Mouse (Mus musculus) limb, embryonic 15.5 days (tissue): ENCODE data around the gene Dusp15. TPM values are rescaled to one million over a fixed set of nuclear protein-coding genes. Genes with fewer than 3 reads are reported as not detected.
A peak's percentile ranks its signal among the peaks of the same experiment; 100 is the strongest.

Experiments used
- ATAC-seq: fragments of 200-750 bp; cut with Nextera tagmentation; 2 replicates; pipeline ENCODE4 v1.8.0; 2017; ENCODE audit warnings: low read depth, moderate TSS enrichment; ENCODE audit not compliant: insufficient number of reproducible peaks, low FRiP score, low TSS enrichment
- H3K27ac ChIP-seq: fragments of 300-500 bp; sonication (generic); 2 replicates; pipeline ENCODE4 v1.5.1; 2015; ENCODE audit warnings: moderate library complexity, mild to moderate bottlenecking, inconsistent platforms
- H3K27me3 ChIP-seq: fragments of 300-500 bp; sonication (generic); 2 replicates; pipeline ENCODE4 v1.6.1; 2015; ENCODE audit warnings: inconsistent platforms
- H3K36me3 ChIP-seq: fragments of 300-500 bp; sonication (generic); 2 replicates; pipeline ENCODE4 v1.6.1; 2015; ENCODE audit warnings: inconsistent platforms
- H3K4me1 ChIP-seq: fragments of 300-500 bp; sonication (generic); 2 replicates; pipeline ENCODE4 v1.6.1; 2015; ENCODE audit warnings: inconsistent platforms
- H3K4me2 ChIP-seq: fragments of 300-500 bp; sonication (generic); 2 replicates; pipeline ENCODE4 v1.6.1; 2015; ENCODE audit warnings: mild to moderate bottlenecking, inconsistent platforms
- H3K4me3 ChIP-seq: fragments of 300-500 bp; sonication (generic); 2 replicates; pipeline ENCODE4 v1.5.1; 2015; ENCODE audit warnings: mild to moderate bottlenecking, inconsistent platforms
- H3K9ac ChIP-seq: fragments of 300-500 bp; sonication (generic); 2 replicates; pipeline ENCODE4 v1.6.1; 2015; ENCODE audit warnings: inconsistent platforms
- H3K9me3 ChIP-seq: fragments of 300-500 bp; sonication (generic); 2 replicates; pipeline ENCODE4 v1.6.1; 2016; ENCODE audit warnings: inconsistent platforms
- WGBS: fragments of 180-500 bp; shearing (Covaris S2); methylation state at CpG from one replicate; pipeline ENCODE4 v1.1.7; 2015; 5-methylcytosine and 5-hydroxymethylcytosine counted together
- polyA plus RNA-seq: library from polyadenylated mRNA; unstranded; fragments of >200 nt; fragmentation: Nextera tagmentation; extraction: Ambion mirVana; gene quantifications from 2 replicates; pipeline ENCODE4 v1.2.1, GENCODE M21; 2015

The Dusp15 gene
- polyA plus RNA-seq, 1 experiment from 2014 or later = 0.38 TPM

DNA sequence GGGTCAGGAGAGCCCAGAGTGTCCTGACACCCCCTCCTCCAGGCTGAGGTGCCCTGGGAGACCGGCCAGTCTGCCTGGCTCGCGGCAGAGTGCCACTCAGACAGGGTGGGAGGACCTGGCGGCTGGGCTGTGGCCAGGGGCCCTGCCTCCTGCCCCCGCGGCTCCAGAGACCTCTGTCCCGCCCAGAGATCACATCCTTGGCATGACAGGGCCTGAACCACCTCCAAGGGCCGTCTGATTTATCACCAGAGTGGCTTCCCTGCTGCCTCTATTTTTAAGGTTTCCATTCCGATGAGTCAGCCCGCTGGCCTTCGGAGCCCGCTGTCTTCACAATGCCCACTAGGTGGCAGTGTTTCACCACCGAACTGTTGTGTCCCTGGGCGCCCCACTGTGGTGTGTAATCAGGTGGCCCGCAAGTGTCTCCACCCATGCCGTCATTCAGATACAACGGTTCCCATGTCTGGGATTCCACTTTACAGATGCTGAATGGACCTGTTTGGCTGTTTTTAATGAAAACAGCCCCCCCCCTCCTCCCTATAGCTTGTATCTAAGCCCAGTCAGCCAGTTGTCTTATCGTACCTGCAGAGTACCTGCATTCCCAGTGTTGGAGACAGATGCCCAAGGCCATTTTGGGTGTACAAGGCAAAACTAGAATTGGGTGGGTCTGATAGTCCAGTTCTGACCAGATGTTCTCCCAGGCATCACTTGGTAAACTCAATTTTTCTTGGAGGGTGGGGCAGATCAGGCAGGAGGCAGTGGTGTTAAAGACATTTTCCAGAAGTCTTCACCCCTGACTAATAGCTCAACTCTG, 37.0 kb downstream of the Dusp15 start:
- no peak for ATAC-seq
- Histone ChIP-seq H3K27ac (no peak overlapping the region), H3K4me1 (peaks cover 13% of the 10 kb centered on the region), H3K9me3 (no peaks in the 10 kb centered on the region), H3K9ac (no peak overlapping the region), H3K4me3 (peak overlapping the region; percentile 17; the same call in 1 of the 2 replicates), H3K4me2 (peak overlapping the region; percentile 37), H3K36me3 (no peaks in the 10 kb centered on the region), H3K27me3 (peaks cover 45% of the 10 kb centered on the region)
- WGBS = 3% methylated on average over 18 of the region's 18 CpGs

DNA sequence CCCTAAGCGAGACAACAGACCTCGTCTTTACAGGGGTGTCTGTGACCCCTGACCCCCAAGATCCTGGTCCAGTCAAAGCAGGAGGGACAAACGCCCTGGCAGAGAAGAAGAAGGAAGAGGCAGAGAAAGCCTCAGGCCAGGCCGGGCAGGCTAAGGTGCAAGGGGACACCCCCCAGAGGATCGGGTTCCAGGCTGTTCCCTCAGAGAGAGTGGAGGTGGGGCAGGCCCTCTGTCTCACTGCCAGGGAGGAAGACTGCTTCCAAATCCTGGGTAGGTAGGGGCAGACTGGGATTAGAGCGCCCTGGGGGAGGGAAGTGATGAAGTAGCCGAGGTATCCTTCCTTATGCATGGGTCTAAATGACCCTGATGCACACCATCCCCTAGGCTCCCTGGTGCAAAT, 38.0 kb downstream of the Dusp15 start:
- no peak overlapping the region for H3K9ac ChIP-seq
- H3K9me3 ChIP-seq = no peaks in the 10 kb centered on the region
- peaks cover 13% of the 10 kb centered on the region for H3K4me1 ChIP-seq
- WGBS = 31% methylated on average over 7 of the region's 7 CpGs
- no peaks in the 10 kb centered on the region for H3K36me3 ChIP-seq
- no peak overlapping the region for H3K27ac ChIP-seq
- H3K4me3 ChIP-seq = no peak overlapping the region
- H3K27me3 ChIP-seq = peaks cover 45% of the 10 kb centered on the region
- ATAC-seq = no peak
- no peak overlapping the region for H3K4me2 ChIP-seq

DNA sequence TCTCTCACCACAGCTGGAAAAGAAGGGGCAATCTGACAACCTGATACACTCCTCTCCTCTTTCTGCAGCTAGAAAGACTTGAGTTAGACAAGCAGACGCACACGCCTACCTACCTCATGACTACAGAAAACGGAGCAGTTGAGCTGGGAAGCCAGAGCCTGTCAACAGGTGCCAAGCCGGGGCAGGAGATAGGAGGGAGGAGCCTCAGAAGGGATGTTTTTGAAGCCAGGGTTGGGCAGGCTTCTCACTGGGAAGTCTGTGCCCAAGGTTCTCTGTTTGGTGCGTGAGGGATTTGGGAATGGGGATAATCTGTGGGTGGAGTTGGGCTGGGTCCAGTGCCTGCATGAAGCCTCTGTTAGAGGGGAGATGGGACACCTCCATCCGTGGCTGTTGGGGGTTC, 40.1 kb downstream of the Dusp15 start:
- Histone ChIP-seq H3K9ac (no peak overlapping the region), H3K27me3 (peaks cover 39% of the 10 kb centered on the region), H3K4me1 (peaks cover 26% of the 10 kb centered on the region), H3K9me3 (no peaks in the 10 kb centered on the region), H3K4me3 (no peak overlapping the region), H3K27ac (no peak overlapping the region), H3K36me3 (no peaks in the 10 kb centered on the region), H3K4me2 (no peak overlapping the region)
- no peak for ATAC-seq
- WGBS = 29% methylated on average over 6 of the region's 6 CpGs

DNA sequence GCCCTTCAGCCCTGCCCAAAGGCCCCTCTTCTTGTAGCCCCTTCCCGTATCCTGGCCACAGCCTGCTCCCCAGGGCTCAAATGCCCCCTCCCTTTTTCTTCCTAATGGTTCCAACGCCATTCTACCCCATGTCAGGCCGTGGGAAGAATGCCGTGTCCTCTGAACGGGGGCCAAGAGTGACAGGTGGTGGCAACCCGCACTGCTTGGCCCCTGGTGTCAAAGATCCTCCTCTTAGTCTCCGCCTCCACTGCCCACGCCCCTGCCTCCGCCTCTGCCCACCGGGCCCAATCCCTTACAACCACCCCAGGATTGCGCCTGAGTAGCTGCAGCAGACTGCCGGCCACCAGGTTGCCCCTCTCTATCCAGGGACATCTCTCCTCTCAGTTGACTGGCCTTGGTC, 40.5 kb downstream of the Dusp15 start, which contains the start of gene Mylk2:
Gene Mylk2 (plus strand): TSS at position 322 of the 400 bp plus-strand sequence.
- Histone ChIP-seq H3K9ac (no peak within 1 kb of the TSS), H3K27me3 (peaks cover 39% of the 10 kb centered on the region), H3K4me1 (peaks cover 30% of the 10 kb centered on the region), H3K9me3 (no peaks in the 10 kb centered on the region), H3K4me2 (no peak within 1 kb of the TSS), H3K36me3 (no peaks in the 10 kb centered on the region), H3K27ac (no peak within 1 kb of the TSS), H3K4me3 (no peak within 1 kb of the TSS)
- ATAC-seq = peak; percentile 12; the same call in 1 of the 2 replicates
- WGBS = 14% methylated on average over 12 of the region's 12 CpGs

GRCm38 (mm10) chr2:152909848-152910247, 41.6 kb downstream of the Dusp15 start:
- WGBS = 77% methylated on average over 6 of the region's 6 CpGs
- no peak overlapping the region for H3K4me2 ChIP-seq
- H3K4me1 ChIP-seq = peaks cover 33% of the 10 kb centered on the region
- H3K4me3 ChIP-seq = no peak overlapping the region
- H3K36me3 ChIP-seq = no peaks in the 10 kb centered on the region
- no peak for ATAC-seq
- H3K9ac ChIP-seq = no peak overlapping the region
- H3K27me3 ChIP-seq = peaks cover 39% of the 10 kb centered on the region
- H3K9me3 ChIP-seq = no peaks in the 10 kb centered on the region
- H3K27ac ChIP-seq = no peak overlapping the region

GRCm38 (mm10) chr2:152907114-152907943, 44.2 kb downstream of the Dusp15 start:
- ATAC-seq = no peak
- H3K36me3 ChIP-seq = no peaks in the 10 kb centered on the region
- 40% methylated on average over 14 of the region's 14 CpGs for WGBS
- no peak overlapping the region for H3K4me2 ChIP-seq
- H3K27ac ChIP-seq = no peak overlapping the region
- no peak overlapping the region for H3K9ac ChIP-seq
- H3K4me1 ChIP-seq = peaks cover 25% of the 10 kb centered on the region
- H3K4me3 ChIP-seq = no peak overlapping the region
- H3K27me3 ChIP-seq = peaks cover 23% of the 10 kb centered on the region
- no peaks in the 10 kb centered on the region for H3K9me3 ChIP-seq

DNA sequence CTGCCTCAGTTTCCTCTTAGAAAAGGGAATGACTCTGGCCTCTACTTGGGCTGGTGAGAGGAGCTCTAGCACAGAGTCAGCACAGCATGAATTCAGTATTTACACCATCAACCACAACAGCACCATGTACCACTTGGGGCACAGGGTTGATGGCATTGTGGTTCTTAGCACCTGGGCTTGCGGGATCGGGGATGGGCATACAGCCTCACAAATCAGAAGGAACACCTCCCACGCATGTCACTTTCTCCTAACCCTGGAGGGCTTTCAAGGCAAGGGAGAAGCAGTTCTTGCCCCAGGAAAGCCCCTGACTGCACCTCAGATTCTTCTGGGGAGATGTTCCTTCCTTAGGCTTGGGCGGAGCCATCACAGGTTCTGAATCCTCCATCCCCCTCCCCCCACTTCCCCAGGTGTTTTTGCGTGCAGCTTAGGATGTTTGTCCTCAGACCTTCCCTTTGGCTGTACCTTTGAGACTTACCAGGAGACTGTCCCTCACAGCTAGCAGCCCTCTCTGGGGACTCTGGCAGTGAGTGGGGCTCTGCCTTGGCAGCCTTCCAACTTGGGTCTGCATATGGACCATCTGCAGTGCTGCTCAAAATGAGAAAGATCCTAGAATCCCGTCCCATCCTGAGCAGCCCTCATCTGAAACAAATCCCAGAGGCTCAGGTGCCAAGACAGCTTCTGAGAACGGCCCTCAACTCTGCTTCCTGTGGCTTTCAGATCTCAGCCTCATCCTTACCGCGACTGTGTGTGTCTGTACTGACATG, 45.0 kb downstream of the Dusp15 start:
- H3K4me2 ChIP-seq = no peak overlapping the region
- H3K9me3 ChIP-seq = no peaks in the 10 kb centered on the region
- WGBS = 50% methylated on average over 9 of the region's 9 CpGs
- peaks cover 14% of the 10 kb centered on the region for H3K27me3 ChIP-seq
- no peak overlapping the region; the same call in 1 of the 2 replicates for H3K27ac ChIP-seq
- ATAC-seq = no peak
- no peaks in the 10 kb centered on the region for H3K36me3 ChIP-seq
- H3K4me1 ChIP-seq = peaks cover 25% of the 10 kb centered on the region
- H3K4me3 ChIP-seq = no peak overlapping the region
- H3K9ac ChIP-seq = no peak overlapping the region

- Histone ChIP-seq H3K27me3 (peaks cover 2% of the 10 kb centered on the region), H3K9me3 (no peaks in the 10 kb centered on the region), H3K36me3 (no peaks in the 10 kb centered on the region), H3K4me1 (peaks cover 25% of the 10 kb centered on the region), H3K27ac (no peak overlapping the region), H3K4me3 (no peak overlapping the region), H3K4me2 (no peak overlapping the region), H3K9ac (no peak overlapping the region)
- WGBS = 33% methylated on average over 11 of the region's 11 CpGs
- ATAC-seq = peak; percentile 50; the same call in 1 of the 2 replicates
Observed at GRCm38 (mm10) chr2:152905036-152905829, 46.3 kb downstream of the Dusp15 start.

DNA sequence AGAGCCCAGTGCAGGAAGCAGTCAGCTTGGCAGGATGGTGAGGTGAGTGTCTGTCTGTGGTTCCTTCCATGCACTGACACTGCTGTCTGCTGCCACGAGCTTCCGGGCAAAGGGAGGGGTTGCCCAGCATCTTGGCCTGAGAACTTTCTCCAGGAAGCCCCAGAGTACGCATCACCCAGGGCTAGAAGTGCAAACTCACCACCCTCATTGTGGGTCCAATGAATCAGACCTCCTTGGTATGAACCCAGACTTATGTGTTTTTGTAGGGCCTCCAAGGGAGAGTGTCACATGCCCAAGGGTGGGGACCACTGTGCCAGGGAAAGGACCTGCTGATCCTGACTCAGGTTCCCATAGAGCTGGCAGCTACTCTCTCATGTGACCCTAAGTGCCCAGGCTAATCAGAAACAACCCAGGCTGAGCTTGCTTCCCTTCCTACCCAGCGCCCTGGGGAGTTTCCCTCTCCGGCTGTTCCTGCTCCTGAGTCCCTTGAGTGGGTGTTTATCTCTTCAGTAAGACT, 47.3 kb downstream of the Dusp15 start:
- H3K4me1 ChIP-seq = peaks cover 25% of the 10 kb centered on the region
- H3K4me3 ChIP-seq = no peak overlapping the region
- no peaks in the 10 kb centered on the region for H3K36me3 ChIP-seq
- H3K27ac ChIP-seq = no peak overlapping the region
- H3K27me3 ChIP-seq = no peaks in the 10 kb centered on the region
- 68% methylated on average over 5 of the region's 5 CpGs for WGBS
- no peak overlapping the region for H3K9ac ChIP-seq
- ATAC-seq = no peak
- no peak overlapping the region for H3K4me2 ChIP-seq
- H3K9me3 ChIP-seq = no peaks in the 10 kb centered on the region

GRCm38 (mm10) chr2:152903586-152903985, 47.9 kb downstream of the Dusp15 start:
- Histone ChIP-seq H3K4me2 (no peak overlapping the region), H3K36me3 (no peaks in the 10 kb centered on the region), H3K27ac (no peak overlapping the region), H3K4me1 (peaks cover 25% of the 10 kb centered on the region), H3K9me3 (no peaks in the 10 kb centered on the region), H3K27me3 (no peaks in the 10 kb centered on the region), H3K4me3 (no peak overlapping the region), H3K9ac (no peak overlapping the region)
- WGBS = 73% methylated on average over 4 of the region's 4 CpGs
- no peak for ATAC-seq

DNA sequence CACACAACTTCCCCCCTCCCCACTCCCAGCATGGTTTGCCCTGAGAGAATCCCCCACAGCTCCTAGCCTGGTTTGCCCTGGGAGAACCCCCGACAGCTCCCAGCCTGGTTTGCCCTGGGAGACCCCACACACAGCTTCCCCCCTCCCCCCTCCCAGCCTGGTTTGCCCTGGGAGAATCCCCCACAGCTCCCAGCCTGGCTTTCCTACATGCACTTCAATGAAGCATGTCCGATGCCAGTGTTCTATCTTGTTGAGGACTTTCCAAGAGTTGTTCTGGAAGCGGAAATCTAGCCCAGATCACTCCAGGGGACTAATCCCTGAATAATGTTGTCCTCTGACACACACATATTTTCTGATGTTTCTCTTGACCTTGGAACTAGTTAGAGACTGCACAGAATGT, 48.8 kb downstream of the Dusp15 start:
- Histone ChIP-seq H3K27ac (no peak overlapping the region), H3K4me1 (peaks cover 23% of the 10 kb centered on the region), H3K9ac (no peak overlapping the region), H3K36me3 (no peaks in the 10 kb centered on the region), H3K4me3 (no peak overlapping the region), H3K4me2 (no peak overlapping the region), H3K9me3 (no peaks in the 10 kb centered on the region), H3K27me3 (no peaks in the 10 kb centered on the region)
- ATAC-seq = no peak
- WGBS = 35% methylated on average over 3 of the region's 3 CpGs
